Mouse (Mus musculus) embryo, embryonic 9.5 days (tissue): ENCODE data around the gene Rapgefl1.
A peak's percentile ranks its signal among the peaks of the same experiment; 100 is the strongest.

Experiments
- DNase-seq: peaks from one replicate; pipeline ENCODE4 v3.0.0-alpha.2; 2017; ENCODE audit errors: extremely low spot score

Rapgefl1 gene

GRCm38 (mm10) chr11:98836651-98837141 is at the start of gene Rapgefl1:
Gene Rapgefl1, plus strand, starts transcription at chr11:98836785.
- DNase-seq = peak; percentile 91

- DNase-seq = no peak
Measured at GRCm38 (mm10) chr11:98787229-98787628, 49.4 kb upstream of the Rapgefl1 start.

GRCm38 (mm10) chr11:98787691-98788090 is 48.9 kb upstream of the Rapgefl1 start:
- DNase-seq = no peak

DNA sequence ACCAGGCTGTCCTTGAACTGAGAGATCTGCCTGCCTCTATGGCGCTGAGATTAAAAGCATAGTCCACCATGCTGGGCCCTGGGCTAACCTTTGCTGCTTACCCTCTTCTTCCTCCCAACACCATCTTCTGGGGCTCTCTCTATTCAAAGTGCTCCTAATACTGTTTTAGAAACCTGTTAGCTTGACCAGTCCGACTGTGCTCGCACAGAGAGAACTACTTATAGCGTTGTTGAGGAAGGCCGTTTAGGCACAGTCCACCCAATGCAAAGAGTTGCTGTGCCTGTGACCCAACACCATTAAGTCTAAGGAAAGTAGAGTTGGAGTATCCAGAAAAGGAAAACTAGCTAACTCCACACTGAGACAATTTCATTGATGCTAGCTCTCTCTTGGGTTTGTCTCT is 48.4 kb upstream of the Rapgefl1 start:
- no peak for DNase-seq

DNA sequence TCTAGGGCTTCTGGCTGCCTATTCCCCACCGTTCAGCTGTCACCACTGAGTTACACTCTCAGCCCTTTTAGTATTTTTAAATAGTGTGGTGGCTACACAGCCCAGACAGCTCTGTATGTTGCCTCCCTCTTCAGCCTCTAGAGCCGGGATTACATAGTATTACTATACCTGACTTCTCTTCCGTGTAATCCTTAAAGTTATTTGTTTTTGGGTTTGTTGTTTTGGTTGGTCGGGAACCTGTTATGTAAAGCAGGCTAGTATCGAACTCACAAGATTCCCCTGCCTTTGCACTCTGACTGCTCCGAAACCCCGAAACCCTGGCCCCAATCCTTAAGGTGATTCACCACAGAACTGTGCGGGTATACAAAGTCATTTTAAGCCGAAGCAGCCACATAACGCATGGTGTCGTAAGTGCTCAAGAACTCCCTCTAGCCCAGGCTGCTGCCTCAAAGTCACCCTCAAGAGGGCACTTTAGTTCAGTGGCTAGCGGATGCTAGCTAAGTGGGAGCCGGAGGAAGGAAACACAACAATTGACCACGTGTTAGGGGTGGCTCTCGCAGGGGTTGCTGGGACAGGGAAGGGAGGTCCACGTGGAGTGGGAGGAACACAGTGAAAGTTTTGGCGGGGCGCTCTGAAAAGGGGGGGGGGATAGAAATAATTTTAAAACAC is 47.9 kb upstream of the Rapgefl1 start:
- DNase-seq = peak; percentile 89

DNA sequence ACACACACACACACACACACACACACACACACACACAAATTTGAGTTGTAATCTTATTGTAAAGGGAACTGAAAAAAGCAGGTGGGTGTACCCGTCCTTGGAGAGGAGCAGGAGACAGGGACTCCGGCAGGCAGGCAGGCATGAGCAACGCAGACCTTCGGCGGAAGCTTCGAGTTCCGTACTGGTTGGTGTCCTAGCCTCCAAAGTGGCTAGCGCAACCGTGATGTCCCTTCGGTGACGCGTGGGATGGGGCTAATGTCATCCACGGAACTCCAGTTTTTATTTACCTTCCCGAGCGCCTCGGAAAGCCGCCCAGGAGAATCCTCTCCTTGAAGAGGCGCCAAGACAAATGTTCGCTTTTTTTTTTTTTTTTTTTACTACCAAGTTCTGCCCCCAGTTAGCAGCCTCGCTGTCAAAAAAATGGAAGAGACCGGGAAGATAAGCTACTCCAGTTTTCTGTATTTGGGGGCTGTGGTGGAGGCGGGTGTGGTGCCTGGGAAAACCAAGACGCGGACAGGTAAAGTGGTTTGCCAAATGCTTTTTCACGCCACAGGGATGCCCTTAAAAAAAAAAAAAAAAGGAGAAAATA is 47.3 kb upstream of the Rapgefl1 start:
- no peak for DNase-seq

GRCm38 (mm10) chr11:98789824-98790223 is 46.8 kb upstream of the Rapgefl1 start:
- DNase-seq = no peak

DNA sequence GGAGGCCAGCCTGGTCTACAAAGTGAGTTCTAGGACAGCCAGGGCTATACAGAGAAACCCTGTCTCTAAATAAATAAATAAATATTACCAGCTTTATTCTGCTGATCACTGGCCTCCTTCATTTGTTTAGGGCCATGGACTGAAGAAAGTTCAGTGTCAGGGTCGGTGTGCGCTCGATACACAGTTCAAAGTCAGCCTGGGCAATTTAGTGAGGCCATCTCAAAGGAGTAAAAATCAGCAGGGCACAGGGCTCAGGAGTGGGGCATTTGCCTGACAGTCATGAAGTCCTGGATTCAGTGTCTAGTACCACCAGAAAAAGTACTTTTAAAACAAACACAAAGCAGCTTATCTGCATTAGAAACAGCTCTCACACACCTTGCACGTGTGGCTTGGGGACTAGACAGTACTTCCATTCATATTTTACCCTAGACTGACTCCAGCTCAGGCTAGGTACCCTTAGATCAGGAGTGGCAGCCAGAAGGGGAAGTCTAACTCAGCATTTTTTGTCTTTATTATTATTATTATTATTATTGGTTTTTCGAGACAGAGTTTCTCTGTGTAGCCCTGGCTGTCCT is 45.9 kb upstream of the Rapgefl1 start:
- no peak for DNase-seq

DNA sequence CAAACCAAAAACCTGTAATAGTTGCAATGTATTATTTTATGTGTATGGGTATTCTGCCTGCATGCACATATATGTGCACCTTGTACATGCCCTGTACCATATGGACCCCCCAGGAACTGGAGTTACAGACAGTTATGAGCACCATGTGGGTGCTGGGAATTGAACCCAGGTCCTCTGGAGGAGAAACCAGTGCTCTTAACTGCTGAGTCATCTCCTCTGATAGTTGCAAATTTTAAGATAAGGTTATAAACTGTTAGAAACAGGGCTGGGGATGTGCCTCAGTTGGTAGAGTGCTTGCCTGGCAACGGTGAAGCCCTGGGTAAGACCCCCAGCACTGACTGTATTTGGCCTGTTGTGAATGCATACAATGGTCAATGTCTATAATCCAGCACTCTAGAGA is 45.1 kb upstream of the Rapgefl1 start:
- no peak for DNase-seq

DNA sequence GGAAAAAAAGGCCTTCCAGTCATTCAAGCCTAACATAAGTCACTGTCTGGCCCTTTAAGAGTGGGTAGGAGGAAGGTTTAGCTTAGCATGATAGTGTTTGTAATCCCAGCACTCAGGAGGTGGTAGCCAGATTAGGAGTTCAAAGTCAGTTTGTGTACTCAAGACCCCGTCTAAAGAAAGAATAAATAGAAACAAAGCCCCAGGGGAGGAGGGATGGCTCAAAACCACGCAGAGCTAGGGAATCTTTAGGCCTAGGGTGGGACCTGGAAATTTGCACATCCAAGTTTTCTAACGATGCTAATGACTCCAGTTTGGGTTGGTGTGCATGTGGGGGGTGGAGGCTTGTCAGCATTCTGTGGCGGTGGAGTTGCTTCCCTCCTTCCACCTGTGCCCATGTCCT is 44.5 kb upstream of the Rapgefl1 start:
- no peak for DNase-seq

GRCm38 (mm10) chr11:98794469-98795014 is 42.0 kb upstream of the Rapgefl1 start:
- DNase-seq = no peak

GRCm38 (mm10) chr11:98795015-98795713 is 41.4 kb upstream of the Rapgefl1 start, which contains the start of gene Msl1:
Gene Msl1, plus strand, starts transcription at chr11:98795516.
- peak; percentile 96 for DNase-seq

GRCm38 (mm10) chr11:98795714-98796514 is 40.7 kb upstream of the Rapgefl1 start:
- no peak for DNase-seq

DNA sequence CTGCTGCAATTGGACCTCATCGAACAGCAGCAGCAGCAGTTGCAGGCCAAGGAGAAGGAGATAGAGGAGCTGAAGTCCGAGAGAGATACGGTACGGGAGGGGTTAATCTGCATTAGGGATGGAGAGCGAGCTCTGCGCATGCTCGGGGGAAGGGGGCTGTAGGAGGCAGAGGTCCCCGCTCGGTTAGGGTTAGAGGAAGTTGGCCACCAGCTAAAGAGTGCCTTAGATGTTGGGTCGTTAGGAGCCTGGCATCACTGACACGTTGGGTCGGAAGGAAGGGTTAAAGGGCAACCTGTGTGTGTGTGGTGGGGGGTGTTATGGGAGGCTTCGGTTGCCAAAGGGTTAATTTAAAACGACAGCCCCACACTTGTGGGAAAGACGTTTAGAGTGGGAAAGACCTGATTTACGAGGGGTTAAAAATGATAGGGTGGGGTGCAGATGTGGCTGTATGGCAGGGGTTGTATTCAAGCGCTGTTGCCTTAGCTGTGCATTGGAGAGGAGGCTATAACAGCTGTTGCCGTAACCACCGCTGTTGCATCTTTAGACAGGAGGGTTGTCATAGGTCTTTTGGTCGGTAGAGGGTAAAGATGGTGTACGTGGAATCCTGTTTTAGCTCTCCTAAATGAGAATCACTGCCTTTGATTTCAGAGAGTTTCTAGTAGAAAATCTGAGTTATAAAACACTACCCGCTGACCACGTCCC is 39.9 kb upstream of the Rapgefl1 start:
- peak; percentile 83 for DNase-seq

GRCm38 (mm10) chr11:98797306-98797705 is 39.3 kb upstream of the Rapgefl1 start:
- no peak for DNase-seq

GRCm38 (mm10) chr11:98797909-98798308 is 38.7 kb upstream of the Rapgefl1 start:
- DNase-seq = no peak

- no peak for DNase-seq
Measured at GRCm38 (mm10) chr11:98804605-98805004, 32.0 kb upstream of the Rapgefl1 start, which contains the start of gene Casc3. Gene Casc3, plus strand, starts transcription at chr11:98804905.

GRCm38 (mm10) chr11:98808417-98808816 is 28.2 kb upstream of the Rapgefl1 start:
- DNase-seq = no peak

DNA sequence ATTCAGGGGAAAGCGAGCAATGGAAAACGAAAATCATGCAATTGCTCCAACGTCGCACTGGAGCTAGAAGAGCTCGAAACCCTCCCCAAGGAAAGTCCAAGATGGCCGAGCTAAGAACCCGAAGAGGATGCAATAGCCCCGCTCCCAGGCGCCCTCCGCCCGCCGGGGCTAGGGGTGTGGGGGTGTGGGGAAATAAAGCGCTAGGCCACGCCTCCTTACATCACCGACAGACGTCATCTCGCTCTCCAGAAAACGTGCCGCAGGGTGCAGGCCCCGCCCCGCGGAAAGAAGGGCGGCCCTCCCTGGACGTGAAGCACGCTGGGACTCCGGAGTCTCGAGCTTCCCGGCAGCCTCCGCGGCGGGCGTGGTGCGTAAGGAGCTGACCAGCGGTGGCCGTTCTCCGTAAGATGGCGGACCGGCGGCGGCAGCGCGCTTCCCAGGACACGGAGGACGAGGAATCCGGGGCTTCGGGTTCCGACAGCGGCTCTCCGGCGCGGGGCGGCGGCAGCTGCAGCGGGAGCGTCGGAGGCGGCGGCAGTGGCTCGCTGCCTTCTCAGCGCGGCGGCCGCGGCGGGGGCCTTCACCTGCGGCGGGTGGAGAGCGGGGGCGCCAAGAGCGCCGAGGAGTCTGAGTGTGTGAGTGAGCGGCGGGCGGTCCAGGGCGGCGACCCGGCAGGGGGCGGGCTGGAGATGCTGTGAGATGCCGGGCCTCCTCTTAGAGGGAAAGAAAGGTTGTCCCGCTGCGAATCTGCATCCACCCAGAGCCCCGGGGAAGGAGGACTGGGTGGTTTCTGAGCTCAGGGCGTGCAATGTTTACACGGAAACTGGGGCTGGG is 26.9 kb upstream of the Rapgefl1 start:
- peak; percentile 99 for DNase-seq

GRCm38 (mm10) chr11:98810686-98811085 is 25.9 kb upstream of the Rapgefl1 start:
- no peak for DNase-seq
